Mouse (Mus musculus) splenic B cell, adult 2 months (primary cell): ENCODE measurements around the gene Itgb2.

ENCODE experiments used
- DNase-seq: peaks from one replicate; pipeline ENCODE4 v3.0.0-alpha.2; 2011; ENCODE audit warnings: low read depth, low spot score
- H3K27me3 ChIP-seq: 2 replicates; pipeline ENCODE4 v1.6.1; 2012; ENCODE audit warnings: mild to moderate bottlenecking, low read length, moderate library complexity, mixed read lengths; ENCODE audit not compliant: control insufficient read depth, poor library complexity, insufficient read depth, severe bottlenecking
- H3K36me3 ChIP-seq: 2 replicates; pipeline ENCODE4 v1.6.1; 2012; ENCODE audit warnings: mild to moderate bottlenecking, low read length, moderate library complexity, mixed read lengths; ENCODE audit not compliant: control insufficient read depth, poor library complexity, insufficient read depth, severe bottlenecking

Gene Itgb2

DNA sequence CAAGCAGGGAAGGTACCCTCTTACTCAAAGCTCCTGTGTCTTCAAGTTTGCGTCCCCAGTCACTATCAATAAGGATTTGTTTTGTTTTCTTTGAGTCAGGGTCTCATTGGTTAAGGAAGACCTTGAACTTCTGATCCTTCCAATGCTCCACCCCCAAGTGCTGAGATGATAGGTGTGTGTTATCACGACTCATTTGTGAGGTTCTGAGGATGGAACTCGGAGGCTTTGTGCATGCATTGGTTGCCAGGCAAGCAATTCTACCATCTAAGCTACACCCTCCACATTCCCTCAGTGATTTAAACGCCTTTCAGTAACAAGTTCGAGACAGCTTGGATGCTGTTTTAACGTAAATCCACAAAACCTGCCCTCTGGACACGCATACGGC is 51.0 kb downstream of the Itgb2 start:
- DNase-seq, result no peak
- Histone ChIP-seq H3K27me3 (no peaks in the 10 kb centered on the region), H3K36me3 (no peaks in the 10 kb centered on the region)

- no peaks in the 10 kb centered on the region for H3K36me3 ChIP-seq
- no peaks in the 10 kb centered on the region for H3K27me3 ChIP-seq
- peak; percentile 99 for DNase-seq
Observed at GRCm38 (mm10) chr10:77581408-77582284, 51.6 kb downstream of the Itgb2 start, which contains the start of gene Pttg1ip. Pttg1ip (plus strand) TSS chr10:77581720.

DNA sequence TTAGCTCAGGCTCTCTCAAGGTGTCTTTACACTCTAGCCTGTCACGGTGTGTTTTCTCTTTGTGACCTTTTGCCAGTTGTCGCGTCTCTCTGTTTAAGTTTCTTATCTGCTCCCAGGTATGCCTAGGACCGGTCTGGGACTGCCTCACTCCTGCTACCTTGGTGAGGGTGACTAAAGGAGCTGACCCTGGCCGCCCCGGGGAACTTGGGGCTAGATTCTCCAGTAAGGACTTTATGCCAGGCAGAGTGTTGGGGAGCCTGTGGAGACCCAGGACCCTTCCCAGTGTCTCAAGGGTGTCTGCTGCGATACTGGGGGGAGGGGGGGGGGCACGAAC is 52.2 kb downstream of the Itgb2 start:
- DNase-seq, result no peak
- H3K36me3 ChIP-seq, result no peaks in the 10 kb centered on the region
- no peaks in the 10 kb centered on the region for H3K27me3 ChIP-seq

DNA sequence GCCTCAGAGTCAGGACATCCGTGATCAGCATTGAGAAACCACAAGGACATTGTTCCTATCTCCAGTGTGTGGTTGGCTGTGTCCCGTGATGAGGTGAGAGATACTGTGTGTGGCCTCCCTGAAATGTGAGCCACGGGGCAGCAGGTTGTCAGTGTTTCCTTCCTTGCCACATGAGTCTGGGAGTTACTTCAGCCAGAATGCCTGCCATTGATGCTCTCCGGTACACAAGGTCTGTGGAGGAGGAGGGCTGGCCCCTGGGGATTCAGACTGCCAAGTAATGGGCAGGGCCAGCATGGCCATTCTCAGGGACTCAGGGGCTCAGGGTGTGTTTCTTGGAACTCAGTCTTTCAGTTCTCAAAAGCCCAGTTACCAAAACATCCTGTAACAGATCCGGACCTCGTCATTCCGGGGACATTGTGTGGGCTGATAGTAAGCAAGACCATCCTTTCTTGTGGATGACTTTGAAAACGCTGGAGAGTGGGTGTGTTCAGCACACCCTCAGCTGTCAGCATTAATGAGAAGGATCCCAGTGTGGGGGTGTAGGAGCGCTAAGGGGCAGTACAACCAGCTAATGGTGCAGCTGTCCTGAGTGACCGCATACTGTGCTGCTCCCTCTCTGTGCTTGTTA is 53.9 kb downstream of the Itgb2 start:
- DNase-seq, result no peak
- Histone ChIP-seq H3K27me3 (no peaks in the 10 kb centered on the region), H3K36me3 (no peaks in the 10 kb centered on the region; the same call in 1 of the 2 replicates)

DNA sequence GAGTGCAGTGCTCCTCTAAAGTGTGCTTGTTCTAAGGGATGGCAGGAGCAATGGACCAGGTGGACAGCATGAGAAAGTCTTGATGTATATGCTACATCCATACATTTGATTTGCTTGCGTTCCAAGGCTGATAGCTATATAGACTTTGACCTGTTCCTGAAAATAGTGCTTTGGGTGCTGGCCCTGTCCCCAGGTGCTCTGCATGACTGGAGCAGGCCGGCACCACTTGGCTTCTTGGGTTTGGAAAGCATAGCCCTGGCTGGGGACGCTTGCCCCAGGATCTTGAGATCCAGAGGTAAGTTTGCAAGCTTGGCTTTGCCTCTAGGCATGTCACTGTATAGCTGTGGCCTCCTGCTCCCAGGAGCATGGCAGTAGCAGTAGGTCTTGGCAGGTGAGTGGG is 56.6 kb downstream of the Itgb2 start:
- no peak for DNase-seq
- H3K36me3 ChIP-seq, result peaks cover 4% of the 10 kb centered on the region; the same call in 1 of the 2 replicates
- no peaks in the 10 kb centered on the region for H3K27me3 ChIP-seq

DNA sequence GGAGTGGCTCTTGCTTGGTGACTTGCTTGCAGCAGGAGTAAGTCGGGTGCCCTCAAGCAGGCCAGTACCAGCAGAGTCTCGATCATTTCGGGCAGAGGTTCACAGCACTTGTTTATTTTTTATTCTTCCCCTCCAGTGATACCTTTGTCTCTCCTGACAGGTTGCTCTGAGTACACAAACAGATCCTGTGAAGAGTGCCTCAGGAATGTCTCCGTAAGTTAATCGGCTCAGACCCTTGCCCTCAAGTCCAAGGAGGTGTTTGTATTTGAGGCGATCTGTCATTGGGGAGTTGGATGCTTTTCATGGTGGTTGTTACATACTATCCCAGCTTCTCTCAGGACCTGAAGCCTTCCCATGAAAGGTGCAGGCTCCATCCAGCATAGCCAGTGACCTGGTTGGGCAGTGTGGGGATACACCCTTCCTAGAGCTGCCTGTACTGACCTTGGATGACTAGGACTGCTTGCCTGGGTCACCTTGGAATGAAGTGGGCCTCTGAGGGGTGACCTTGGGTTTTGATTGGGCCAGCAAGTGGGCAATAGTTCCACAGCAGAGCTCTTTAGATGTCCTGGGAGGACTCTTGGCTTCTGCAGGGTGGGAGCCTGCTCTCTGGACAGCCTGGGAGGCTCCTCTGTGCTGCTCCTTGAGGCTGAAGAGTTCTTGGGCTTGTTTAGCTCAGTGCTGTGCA is 57.2 kb downstream of the Itgb2 start:
- peaks cover 4% of the 10 kb centered on the region; the same call in 1 of the 2 replicates for H3K36me3 ChIP-seq
- no peak for DNase-seq
- H3K27me3 ChIP-seq, result no peaks in the 10 kb centered on the region

DNA sequence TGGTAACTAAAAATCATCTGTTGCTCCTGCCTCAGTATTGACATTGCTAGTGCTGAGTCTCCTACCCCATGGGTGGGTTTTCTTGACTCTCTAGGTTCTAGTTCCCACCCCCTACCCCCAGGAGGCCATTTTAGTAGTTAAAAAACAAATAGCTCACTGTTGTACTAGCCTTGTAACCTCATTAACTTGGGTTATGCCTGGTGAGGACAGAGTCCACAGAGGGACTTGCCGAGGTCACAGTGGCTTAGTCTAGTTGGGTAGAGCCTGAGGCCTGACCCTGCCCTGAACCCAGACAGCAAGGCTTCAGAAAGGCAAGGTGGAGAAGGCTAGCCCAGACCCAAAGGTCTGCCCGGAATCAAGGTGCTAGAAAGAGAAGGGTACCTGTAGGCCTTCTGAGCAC is 58.0 kb downstream of the Itgb2 start:
- Histone ChIP-seq H3K36me3 (peaks cover 4% of the 10 kb centered on the region; the same call in 1 of the 2 replicates), H3K27me3 (no peaks in the 10 kb centered on the region)
- DNase-seq, result no peak

DNA sequence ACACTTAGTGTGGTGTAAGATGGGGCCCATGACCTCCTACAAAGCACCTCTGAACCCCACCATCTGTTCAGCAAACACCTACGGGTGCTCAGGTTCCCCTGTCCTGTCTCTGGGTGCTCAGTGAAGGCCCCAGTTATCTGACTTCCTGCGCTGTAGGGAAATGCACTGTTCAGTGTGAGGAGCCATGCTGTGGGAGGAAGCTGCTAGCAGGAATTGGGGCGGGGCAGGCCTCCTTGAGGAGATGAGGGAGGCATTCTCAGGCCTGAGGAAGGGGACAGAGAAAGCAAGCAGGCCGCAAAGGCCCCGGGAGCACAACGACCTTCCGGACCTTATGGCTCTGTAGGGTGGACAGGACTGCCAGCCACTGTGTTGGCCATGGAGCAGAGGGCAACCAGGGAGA is 59.1 kb downstream of the Itgb2 start:
- H3K36me3 ChIP-seq, result peaks cover 4% of the 10 kb centered on the region
- no peaks in the 10 kb centered on the region for H3K27me3 ChIP-seq
- no peak for DNase-seq

GRCm38 (mm10) chr10:77589749-77590148 is 59.7 kb downstream of the Itgb2 start:
- no peaks in the 10 kb centered on the region for H3K27me3 ChIP-seq
- H3K36me3 ChIP-seq, result peaks cover 8% of the 10 kb centered on the region
- no peak for DNase-seq

- no peaks in the 10 kb centered on the region for H3K27me3 ChIP-seq
- peak; percentile 86 for DNase-seq
- peaks cover 8% of the 10 kb centered on the region for H3K36me3 ChIP-seq
Observed at GRCm38 (mm10) chr10:77590812-77591211, 60.8 kb downstream of the Itgb2 start.

DNA sequence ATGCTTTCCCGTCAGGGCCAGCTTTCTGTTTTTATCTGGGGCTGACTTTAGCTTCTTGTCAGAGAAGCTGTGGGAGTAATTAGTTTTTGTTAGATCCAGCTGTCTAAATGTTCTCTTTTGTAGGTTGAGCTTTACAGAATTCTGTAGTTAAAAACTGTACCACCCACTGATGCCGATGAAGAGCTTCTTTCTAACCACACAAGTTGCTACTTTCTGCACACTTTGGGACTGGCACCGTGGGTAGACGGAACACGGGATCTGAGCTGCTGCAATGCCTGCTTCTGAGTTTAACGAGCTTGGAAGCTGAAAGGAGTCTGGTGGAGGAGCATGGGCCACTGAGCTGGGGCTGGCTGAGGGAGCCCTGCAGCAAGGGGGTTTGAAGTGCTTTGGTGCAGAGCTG is 61.5 kb downstream of the Itgb2 start:
- H3K36me3 ChIP-seq, result peaks cover 10% of the 10 kb centered on the region
- no peak for DNase-seq
- no peaks in the 10 kb centered on the region for H3K27me3 ChIP-seq

- peaks cover 9% of the 10 kb centered on the region for H3K36me3 ChIP-seq
- no peak for DNase-seq
- no peaks in the 10 kb centered on the region for H3K27me3 ChIP-seq
Observed at GRCm38 (mm10) chr10:77596060-77596459, 66.0 kb downstream of the Itgb2 start.

GRCm38 (mm10) chr10:77603021-77603420 is 73.0 kb downstream of the Itgb2 start:
- DNase-seq, result no peak
- H3K36me3 ChIP-seq, result no peaks in the 10 kb centered on the region; the same call in 1 of the 2 replicates

DNA sequence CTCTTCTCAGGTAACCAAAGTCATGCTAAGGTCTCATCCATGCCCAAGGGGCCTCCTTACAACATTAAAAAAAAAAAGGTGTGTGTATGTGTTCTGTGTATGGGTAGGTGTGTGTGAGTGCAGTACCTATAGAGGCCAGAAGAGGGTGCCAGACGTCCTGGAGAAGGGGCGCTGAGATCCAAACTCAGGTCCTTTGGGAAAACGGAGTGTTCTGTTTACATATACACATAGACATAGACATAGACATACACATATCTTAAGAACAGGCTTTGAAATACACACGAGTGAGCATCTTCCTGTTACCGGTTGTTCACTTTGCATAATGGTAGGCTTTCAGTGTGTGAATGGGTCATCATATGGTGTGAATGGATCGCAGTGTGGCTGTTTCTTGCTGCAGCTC is 74.1 kb downstream of the Itgb2 start:
- Histone ChIP-seq H3K27me3 (no peaks in the 10 kb centered on the region), H3K36me3 (no peaks in the 10 kb centered on the region)
- peak; percentile 41 for DNase-seq

More at GRCm38 (mm10) chr10:77603021-77603420, 73.0 kb downstream of the Itgb2 start:
- H3K27me3 ChIP-seq, result no peaks in the 10 kb centered on the region

- DNase-seq, result no peak
- Histone ChIP-seq H3K36me3 (no peaks in the 10 kb centered on the region), H3K27me3 (no peaks in the 10 kb centered on the region)
Observed at GRCm38 (mm10) chr10:77604958-77605357, 74.9 kb downstream of the Itgb2 start.
